Mouse (Mus musculus): Measurements from ENCODE around the gene Ephx4.
"Not testable (repeated sequence)": the region's sequence is repeated elsewhere in the genome, so short reads cannot be mapped to it uniquely, and the experiment has no call there.

Gene Ephx4

DNA sequence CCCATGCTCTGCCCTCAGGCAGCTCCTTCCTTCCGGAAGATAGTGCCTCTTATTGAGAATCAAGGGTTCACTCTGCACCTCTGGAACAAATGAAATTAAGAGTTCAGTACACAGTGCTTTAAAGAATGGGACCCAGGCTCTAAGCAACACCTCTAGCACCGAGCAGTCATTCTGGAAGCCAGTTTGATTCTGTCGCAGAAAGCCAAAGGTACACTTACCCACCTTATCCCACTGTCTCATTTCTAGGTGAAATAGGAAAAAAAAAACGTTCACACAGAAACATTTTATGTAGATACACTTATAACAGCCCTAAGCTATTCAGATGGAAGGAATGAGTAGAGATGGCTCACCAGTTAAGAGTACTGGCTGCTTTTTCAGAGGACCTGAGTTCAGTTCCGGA lies at the start of gene Ephx4:
Gene Ephx4, plus strand, starts transcription at position 301 of the 400 bp plus-strand sequence.
- no peak for DNase-seq (ENCODE audit: low read depth in 2 of 2, low spot score in 2 of 2)

GRCm38 (mm10) chr5:107353981-107354380 lies 48.6 kb upstream of the Ephx4 start:
- DNase-seq (ENCODE audit: low read depth in 2 of 2, low spot score in 2 of 2), result peak; percentile 11 to 18

- DNase-seq (ENCODE audit: low read depth in 2 of 2, low spot score in 2 of 2), result no peak
Measured at GRCm38 (mm10) chr5:107355801-107356200, 46.7 kb upstream of the Ephx4 start.

- no peak for DNase-seq (ENCODE audit: low read depth in 2 of 2, low spot score in 2 of 2)
Measured at GRCm38 (mm10) chr5:107357723-107358122, 44.8 kb upstream of the Ephx4 start.

GRCm38 (mm10) chr5:107359395-107360053 lies 43.0 kb upstream of the Ephx4 start:
- peak; percentile 82 to 94 for DNase-seq (ENCODE audit: low read depth in 2 of 2, low spot score in 2 of 2)

DNA sequence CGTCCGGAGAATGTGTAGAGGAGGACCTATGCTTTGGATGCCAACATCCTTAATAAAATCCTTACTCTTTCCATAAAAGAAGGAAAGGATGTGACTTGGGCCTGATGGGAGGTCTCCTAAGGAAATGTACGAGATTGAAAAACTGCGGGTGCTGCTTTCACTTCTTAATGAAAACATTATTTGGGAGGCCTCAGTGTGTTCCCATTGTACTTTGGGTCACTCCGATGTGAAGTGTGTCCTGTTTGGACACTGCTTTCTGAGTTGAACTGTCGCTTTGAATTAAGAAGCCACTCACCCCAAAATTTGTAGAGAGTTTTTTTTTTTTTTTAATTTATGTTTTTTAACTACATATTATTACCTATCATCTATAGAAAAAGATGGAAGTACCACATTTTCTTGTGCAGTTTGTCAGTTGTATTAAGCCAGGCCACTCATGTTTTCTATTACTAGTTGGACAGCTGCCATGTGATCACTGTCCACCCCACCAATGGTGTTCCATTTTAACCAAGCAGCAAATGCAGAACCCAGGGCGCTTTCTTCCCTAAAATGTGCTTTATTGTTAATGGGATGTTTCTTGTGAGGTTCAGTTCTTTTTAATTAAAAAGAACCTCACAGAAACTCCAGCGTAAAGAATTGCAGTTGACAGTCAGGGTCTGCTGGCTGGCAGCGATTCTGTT lies 42.3 kb upstream of the Ephx4 start:
- DNase-seq (ENCODE audit: low read depth in 2 of 2, low spot score in 2 of 2), result no peak

GRCm38 (mm10) chr5:107370040-107370439 lies 32.5 kb upstream of the Ephx4 start:
- no peak for DNase-seq (ENCODE audit: low read depth in 2 of 2, low spot score in 2 of 2)

GRCm38 (mm10) chr5:107371335-107371734 lies 31.2 kb upstream of the Ephx4 start:
- no peak for DNase-seq (ENCODE audit: low read depth in 2 of 2, low spot score in 2 of 2)

DNA sequence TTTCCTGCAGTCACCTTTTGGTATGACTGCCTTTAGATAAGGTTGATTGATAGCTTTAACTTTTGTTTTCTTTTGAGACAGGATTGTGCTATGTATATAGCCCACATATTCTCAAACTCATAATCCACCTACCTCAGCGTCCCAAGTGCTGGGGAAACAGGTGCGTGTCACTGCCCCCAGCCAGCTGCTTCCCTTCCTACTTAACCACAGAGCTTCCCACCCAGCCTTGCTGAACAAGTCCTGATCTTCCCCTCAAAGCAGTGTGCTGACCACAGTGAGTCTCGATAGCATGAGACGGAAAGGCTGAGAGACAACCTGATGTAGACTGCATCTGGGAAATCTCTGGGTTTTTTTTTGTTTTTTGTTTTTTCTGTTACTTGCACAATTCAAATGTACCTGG lies 29.3 kb upstream of the Ephx4 start:
- no peak for DNase-seq (ENCODE audit: low read depth in 2 of 2, low spot score in 2 of 2)

- not testable (repeated sequence) for DNase-seq (ENCODE audit: low read depth in 2 of 2, low spot score in 2 of 2)
Measured at GRCm38 (mm10) chr5:107386448-107386847, 16.1 kb upstream of the Ephx4 start.

DNA sequence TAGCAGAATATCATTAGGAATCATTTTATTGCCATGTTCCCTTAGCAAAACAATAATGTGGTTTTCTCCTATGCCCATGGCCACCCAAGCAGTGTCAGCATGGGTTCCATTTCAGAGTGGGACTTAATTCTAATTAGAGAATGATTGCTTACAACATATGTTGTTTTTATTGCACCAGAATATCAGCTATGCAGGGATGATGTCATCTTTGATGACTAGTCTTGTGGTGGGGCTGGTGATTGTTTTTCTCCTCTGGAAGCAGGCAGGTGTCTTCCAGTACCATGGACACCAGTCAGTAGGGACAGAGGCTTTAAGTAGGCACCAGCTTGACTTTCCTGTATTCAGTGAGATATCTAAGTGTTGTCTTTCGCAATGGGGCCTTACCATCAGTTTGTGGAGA lies 14.7 kb upstream of the Ephx4 start:
- DNase-seq (ENCODE audit: low read depth in 2 of 2, low spot score in 2 of 2), result no peak

DNA sequence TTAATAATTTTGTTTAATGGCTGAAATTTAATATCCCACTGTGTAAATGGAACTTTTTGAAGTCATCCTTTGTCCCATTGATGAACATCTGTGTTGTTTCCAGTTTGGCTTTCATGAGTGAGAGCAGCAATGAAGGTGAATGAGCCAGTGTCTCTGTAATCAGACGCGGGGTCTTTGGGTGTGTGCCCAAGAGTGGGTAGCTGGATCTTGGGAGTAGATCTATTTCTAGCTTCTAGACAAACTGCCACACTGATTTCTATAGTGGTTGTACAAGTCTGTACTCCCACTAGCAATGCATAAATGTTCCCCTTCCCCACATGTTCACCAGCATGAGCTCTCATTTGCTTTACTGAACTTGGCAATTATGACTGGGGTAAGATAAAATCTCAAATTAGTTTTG lies 13.2 kb upstream of the Ephx4 start:
- DNase-seq (ENCODE audit: low read depth in 2 of 2, low spot score in 2 of 2), result no peak

- no peak for DNase-seq (ENCODE audit: low read depth in 2 of 2, low spot score in 2 of 2)
Measured at GRCm38 (mm10) chr5:107394437-107394836, 8.1 kb upstream of the Ephx4 start.

DNA sequence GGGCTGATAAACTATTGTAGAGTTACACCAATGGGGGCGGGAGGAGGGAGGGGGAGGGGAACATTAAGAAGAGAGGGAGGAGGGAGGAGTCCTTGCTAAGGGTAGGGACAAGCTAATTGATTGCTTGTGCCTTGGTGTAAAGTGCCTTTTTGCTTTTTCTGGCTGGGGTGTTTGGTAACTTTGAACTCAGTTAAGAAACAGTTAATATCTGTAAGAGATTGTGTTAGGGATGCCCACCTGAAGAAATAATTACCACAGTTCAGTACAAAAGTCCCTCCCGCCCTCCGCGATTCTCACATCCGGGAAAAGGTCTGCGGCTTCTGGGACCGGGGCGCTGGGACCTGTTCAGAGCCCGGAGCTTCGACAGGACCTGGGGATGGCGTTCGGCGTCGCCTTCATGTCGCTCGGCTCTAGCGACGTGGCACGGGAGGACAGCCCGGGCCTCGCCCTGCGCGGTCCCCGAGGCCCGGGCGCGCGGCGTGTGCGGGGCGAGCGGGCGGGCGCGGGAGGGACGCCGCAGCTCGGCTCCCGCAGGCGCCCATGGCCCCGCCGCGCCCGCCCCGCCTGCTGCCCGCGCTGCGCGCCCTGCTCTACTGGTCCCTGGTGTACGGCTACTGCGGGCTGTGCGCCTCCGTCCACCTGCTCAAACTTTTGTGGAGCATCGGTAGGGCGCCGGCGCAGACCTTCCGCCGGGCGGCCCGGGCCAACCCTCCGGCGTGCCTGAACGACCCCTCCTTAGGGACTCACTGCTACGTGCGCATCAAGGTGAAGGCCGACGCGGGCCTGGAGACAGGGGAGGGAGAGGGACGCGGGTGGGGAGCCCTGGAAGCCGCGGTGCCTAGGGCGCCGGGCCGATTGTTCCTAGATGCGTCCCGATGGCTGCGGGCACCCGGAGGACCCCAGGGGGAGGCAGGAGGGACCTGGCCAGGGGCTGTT lies 743 bp downstream of the Ephx4 start:
- peak in 1 of 2 experiments; percentile 5 for DNase-seq (ENCODE audit: low read depth in 2 of 2, low spot score in 2 of 2)

DNA sequence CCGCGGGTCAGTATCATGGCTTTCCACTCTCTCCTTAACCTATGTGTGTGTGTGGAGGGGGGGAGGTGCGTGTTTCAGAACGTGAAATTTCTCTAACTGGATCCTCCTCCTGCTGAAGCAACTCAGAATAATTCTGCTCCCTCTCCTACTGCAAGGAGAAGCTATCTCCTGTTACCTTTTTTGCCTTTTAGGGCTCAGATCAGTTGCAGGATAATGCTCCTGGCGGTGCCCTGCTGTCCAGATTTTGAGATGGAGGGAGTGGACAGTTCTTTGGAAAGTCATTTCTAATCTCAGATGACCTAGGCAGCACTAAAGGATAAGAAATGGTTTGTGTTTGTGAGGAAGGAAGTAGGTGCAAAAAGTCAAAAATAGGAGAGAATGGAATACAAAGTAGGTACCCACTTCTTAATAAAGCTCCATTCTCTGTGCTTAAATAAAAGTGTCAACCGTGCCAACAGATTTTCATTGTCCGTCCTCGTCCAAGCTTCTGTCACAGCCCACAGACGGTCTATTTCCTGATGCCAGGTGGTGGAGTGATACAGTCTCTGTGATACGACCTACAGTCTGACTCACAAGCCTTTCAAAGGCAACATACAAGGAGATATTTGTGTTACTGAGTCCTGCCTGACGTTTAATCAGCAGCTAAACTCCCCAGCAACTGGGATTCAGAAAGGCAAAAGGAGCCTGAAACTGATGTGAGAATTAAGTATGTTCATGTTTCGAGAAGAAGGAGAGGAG lies 1.6 kb downstream of the Ephx4 start:
- DNase-seq (ENCODE audit: low read depth in 2 of 2, low spot score in 2 of 2), result no peak

- no peak for DNase-seq (ENCODE audit: low read depth in 2 of 2, low spot score in 2 of 2)
Measured at GRCm38 (mm10) chr5:107405361-107405760, 2.8 kb downstream of the Ephx4 start.

- DNase-seq (ENCODE audit: low read depth in 2 of 2, low spot score in 2 of 2), result no peak
Measured at GRCm38 (mm10) chr5:107410305-107410704, 7.8 kb downstream of the Ephx4 start.

- DNase-seq (ENCODE audit: low read depth in 2 of 2, low spot score in 2 of 2), result no peak
Measured at GRCm38 (mm10) chr5:107411326-107411725, 8.8 kb downstream of the Ephx4 start.

- no peak for DNase-seq (ENCODE audit: low read depth in 2 of 2, low spot score in 2 of 2)
Measured at GRCm38 (mm10) chr5:107412285-107412684, 9.7 kb downstream of the Ephx4 start.

GRCm38 (mm10) chr5:107415098-107415497 lies 12.6 kb downstream of the Ephx4 start:
- DNase-seq (ENCODE audit: low read depth in 2 of 2, low spot score in 2 of 2), result no peak

DNA sequence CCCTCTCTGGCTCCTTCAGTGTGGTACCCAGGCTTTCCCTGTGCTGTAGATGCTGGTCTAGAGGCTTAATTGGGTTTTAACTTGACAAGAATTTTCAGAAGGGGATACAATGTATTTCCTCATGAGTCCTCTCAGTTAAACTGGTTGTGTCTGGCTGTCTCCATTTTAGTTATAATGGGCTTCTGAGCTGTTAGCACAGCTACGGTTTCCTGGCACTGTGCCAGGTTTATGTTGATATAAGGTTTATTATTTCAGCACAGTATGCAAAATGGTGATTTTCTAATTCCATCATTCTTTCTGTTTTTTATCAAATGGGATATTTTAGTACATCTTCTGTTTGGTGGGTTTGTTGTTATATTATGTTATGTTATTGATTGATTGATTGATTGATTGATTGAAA lies 19.1 kb downstream of the Ephx4 start:
- no peak for DNase-seq (ENCODE audit: low read depth in 2 of 2, low spot score in 2 of 2)

Measured in CD8-positive naive resting alpha-beta T cell, adult 2 months (primary cell).